Mouse (Mus musculus) heart, embryonic 13.5 days (tissue): ENCODE data around the gene Paqr7. TPM values are rescaled to one million over a fixed set of nuclear protein-coding genes. Genes with fewer than 3 reads are reported as not detected.
A peak's percentile ranks its signal among the peaks of the same experiment; 100 is the strongest.

Experiments used
- ATAC-seq: fragments of 200-750 bp; cut with Nextera tagmentation; 2 replicates; pipeline ENCODE4 v1.8.0; 2017; ENCODE audit warnings: moderate TSS enrichment; ENCODE audit not compliant: insufficient number of reproducible peaks, low FRiP score, low TSS enrichment; ENCODE audit errors: extremely low read depth
- H3K27ac ChIP-seq: fragments of 300-500 bp; sonication (generic); replicated peaks from 2 replicates; pipeline ENCODE4 v1.5.1; 2015; ENCODE audit warnings: moderate library complexity, mild to moderate bottlenecking, inconsistent platforms
- H3K27me3 ChIP-seq: fragments of 300-500 bp; sonication (generic); replicated peaks from 2 replicates; pipeline ENCODE4 v1.6.1; 2015; ENCODE audit warnings: mild to moderate bottlenecking, inconsistent platforms
- H3K36me3 ChIP-seq: fragments of 300-500 bp; sonication (generic); 2 replicates; pipeline ENCODE4 v1.6.1; 2015; ENCODE audit warnings: mild to moderate bottlenecking, inconsistent platforms
- H3K4me1 ChIP-seq: fragments of 300-500 bp; sonication (generic); 2 replicates; pipeline ENCODE4 v1.6.1; 2015; ENCODE audit warnings: inconsistent platforms
- H3K4me2 ChIP-seq: fragments of 300-500 bp; sonication (generic); 2 replicates; pipeline ENCODE4 v1.6.1; 2015; ENCODE audit warnings: inconsistent platforms, mild to moderate bottlenecking, moderate library complexity
- H3K4me3 ChIP-seq: fragments of 300-500 bp; sonication (generic); 2 replicates; pipeline ENCODE4 v1.5.1; 2015; ENCODE audit warnings: moderate library complexity, mild to moderate bottlenecking, inconsistent platforms
- H3K9ac ChIP-seq: fragments of 300-500 bp; sonication (generic); 2 replicates; pipeline ENCODE4 v1.6.1; 2015; ENCODE audit warnings: inconsistent platforms, mild to moderate bottlenecking, moderate library complexity
- H3K9me3 ChIP-seq: fragments of 300-500 bp; sonication (generic); 2 replicates; pipeline ENCODE4 v1.6.1; 2016; ENCODE audit warnings: inconsistent platforms
- WGBS: fragments of 180-500 bp; shearing (Covaris S2); methylation state at CpG from one replicate; pipeline ENCODE4 v1.1.7; 2015; ENCODE audit warnings: mixed read lengths; 5-methylcytosine and 5-hydroxymethylcytosine counted together
- polyA plus RNA-seq: library from polyadenylated mRNA; unstranded; fragments of >200 nt; fragmentation: Nextera tagmentation; extraction: Ambion mirVana; gene quantifications from 2 replicates; pipeline ENCODE4 v1.2.1, GENCODE M21; 2015

Paqr7 gene
- polyA plus RNA-seq, result 10.0 and 10.9 TPM in 2 replicates

GRCm38 (mm10) chr4:134496595-134497210 lies at the start of gene Paqr7:
Gene Paqr7 (plus strand): TSS chr4:134496697.
- peak; percentile 56 for ATAC-seq
- Histone ChIP-seq H3K9me3 (no peaks in the 10 kb centered on the region), H3K4me1 (peaks cover 48% of the 10 kb centered on the region), H3K9ac (peak within 1 kb of the TSS; percentile 84), H3K4me2 (peak within 1 kb of the TSS; percentile 97), H3K27me3 (no peaks in the 10 kb centered on the region), H3K36me3 (no peaks in the 10 kb centered on the region), H3K4me3 (peak within 1 kb of the TSS; percentile 68), H3K27ac (peak within 1 kb of the TSS; percentile 93)
- 2% methylated on average over 35 of the region's 35 CpGs for WGBS

DNA sequence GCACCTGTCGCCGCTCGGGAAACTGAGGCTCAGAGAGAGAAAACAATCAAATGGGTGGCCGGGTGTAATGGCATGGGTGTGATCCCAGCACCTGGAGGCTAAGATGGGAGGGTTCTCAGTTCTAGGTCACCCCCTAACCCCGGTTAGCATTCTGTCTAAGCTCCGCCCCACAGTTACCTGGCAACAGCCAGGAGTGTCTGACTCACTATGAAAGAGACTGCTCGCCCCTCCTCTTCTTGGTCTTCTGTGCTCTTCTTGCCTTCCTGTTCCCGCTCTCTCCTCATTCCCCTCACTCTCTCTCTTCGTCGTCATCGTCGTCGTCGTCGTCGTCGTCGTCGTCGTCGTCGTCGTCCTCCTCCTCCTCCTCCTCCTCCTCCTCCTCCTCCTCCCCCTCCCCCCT lies 48.5 kb upstream of the Paqr7 start:
- WGBS, result 50% methylated on average over 23 of the region's 23 CpGs
- Histone ChIP-seq H3K4me2 (no peak overlapping the region), H3K9ac (no peak overlapping the region), H3K9me3 (no peaks in the 10 kb centered on the region), H3K27me3 (peaks cover 44% of the 10 kb centered on the region), H3K4me3 (no peak overlapping the region), H3K36me3 (no peaks in the 10 kb centered on the region), H3K27ac (no peak overlapping the region), H3K4me1 (peaks cover 35% of the 10 kb centered on the region)
- ATAC-seq, result no peak

DNA sequence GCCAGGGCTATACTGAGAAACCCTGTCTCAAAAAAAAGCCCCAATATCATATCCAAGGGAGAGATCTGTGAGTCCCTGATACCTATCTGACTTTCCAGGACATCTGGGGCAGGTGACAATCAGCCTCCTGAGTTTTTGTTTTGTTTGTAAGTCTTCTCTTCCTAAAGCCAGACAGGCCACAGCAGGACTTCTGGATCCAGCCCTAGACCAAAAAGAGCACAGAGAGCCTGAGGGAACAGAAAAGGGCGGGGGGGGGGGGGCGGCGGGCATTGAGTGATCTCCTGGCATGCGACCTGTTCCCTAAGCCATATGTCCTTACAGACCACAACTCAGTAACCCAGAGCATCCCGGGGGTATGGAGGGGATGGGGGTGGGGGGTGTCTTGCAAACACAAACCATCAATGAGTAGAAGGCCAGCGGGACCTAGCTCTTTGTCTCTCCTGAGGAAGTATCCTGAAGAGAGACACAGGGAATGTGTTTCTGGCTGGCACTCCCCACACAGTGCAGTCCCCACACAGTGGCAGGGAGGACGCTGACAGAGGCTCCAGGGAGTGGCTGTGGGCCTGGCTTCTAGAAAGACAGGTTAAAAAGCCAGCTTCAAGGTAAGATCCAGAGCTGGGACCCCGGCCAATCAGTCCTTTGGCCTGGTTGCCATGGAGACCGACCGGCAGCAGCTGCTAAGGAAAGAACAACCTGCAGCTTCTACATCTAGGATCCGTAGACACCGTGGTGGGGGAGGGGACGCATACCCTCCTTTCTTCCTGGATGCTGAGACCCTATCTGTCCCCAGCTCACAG lies 46.7 kb upstream of the Paqr7 start:
- Histone ChIP-seq H3K36me3 (no peaks in the 10 kb centered on the region), H3K4me3 (no peak overlapping the region), H3K27ac (no peak overlapping the region), H3K9me3 (no peaks in the 10 kb centered on the region), H3K4me2 (no peak overlapping the region), H3K27me3 (peaks cover 61% of the 10 kb centered on the region), H3K9ac (no peak overlapping the region), H3K4me1 (peaks cover 33% of the 10 kb centered on the region)
- 41% methylated on average over 13 of the region's 13 CpGs for WGBS
- no peak for ATAC-seq

DNA sequence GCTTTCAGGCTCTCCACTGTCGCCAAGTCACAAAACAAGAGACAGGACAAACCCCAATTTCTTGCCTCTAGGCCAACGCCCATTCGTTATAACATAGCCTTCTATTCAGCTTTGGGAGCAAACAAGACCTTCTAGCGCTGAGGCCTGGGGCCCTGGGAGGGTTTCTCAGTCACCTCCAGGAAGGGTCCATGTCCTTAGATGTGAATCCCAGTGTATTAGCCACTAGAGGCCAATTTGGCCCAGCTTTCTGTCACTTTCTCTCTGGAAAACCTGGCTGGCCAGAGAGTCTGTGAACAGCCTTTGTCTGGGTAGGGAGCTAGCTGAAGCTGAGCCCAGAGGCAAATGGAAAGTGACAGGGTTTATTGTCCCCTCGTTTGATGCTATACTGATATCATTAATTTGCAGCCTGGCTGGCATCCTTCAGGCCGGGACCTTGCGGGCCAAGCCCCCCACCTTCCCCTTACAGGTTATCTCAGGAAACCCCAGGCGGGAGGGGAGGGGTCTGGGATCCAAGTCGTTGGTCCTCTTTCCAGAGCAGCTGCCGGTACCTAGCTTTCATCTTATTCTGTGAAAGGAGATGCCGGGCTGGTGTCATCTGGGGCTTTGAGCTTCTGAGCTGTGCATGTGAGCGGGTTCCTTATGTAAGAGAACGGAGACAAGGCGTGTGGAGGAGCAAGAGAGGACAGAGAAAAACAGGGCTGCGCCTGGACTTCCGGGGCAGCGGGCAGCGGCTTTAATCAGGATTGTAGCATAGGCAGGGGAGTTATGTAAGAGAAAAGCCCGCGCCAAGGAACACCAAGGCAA lies 45.9 kb upstream of the Paqr7 start:
- peak overlapping the region; percentile 60 for H3K9ac ChIP-seq
- H3K4me2 ChIP-seq, result peak overlapping the region; percentile 57
- H3K4me3 ChIP-seq, result peak overlapping the region; percentile 27
- H3K4me1 ChIP-seq, result peaks cover 34% of the 10 kb centered on the region
- H3K9me3 ChIP-seq, result no peaks in the 10 kb centered on the region
- H3K27ac ChIP-seq, result no peak overlapping the region
- 27% methylated on average over 20 of the region's 20 CpGs for whole genome bisulfite sequencing
- no peak for ATAC-seq
- peaks cover 66% of the 10 kb centered on the region for H3K27me3 ChIP-seq
- H3K36me3 ChIP-seq, result no peaks in the 10 kb centered on the region

DNA sequence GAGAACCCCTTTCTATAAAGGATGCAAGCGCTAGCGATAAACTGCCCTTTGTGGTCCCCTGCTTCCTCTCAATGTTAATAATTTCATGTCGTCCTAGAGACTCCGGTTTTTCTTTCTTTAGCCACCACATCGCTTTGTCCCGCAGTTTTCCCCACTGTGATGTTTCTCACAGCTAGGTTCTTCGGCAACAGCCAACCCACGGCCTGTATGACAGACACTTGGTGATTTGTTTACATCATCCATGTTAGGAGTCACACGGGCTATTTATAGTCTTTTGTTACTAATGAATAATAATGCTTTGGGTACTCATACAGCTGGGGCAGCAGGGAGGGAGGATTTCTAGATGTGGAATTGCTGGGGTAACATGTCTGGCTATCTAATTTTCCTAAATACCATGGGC lies 45.0 kb upstream of the Paqr7 start:
- Histone ChIP-seq H3K4me3 (no peak overlapping the region), H3K27ac (no peak overlapping the region), H3K9ac (no peak overlapping the region), H3K27me3 (peaks cover 66% of the 10 kb centered on the region), H3K36me3 (no peaks in the 10 kb centered on the region), H3K9me3 (no peaks in the 10 kb centered on the region), H3K4me1 (peaks cover 28% of the 10 kb centered on the region), H3K4me2 (no peak overlapping the region)
- ATAC-seq, result no peak
- 66% methylated on average over 9 of the region's 9 CpGs for WGBS

- peak overlapping the region; percentile 8 for H3K4me3 ChIP-seq
- ATAC-seq, result no peak
- H3K4me1 ChIP-seq, result peaks cover 28% of the 10 kb centered on the region
- H3K4me2 ChIP-seq, result peak overlapping the region; percentile 48
- no peaks in the 10 kb centered on the region for H3K36me3 ChIP-seq
- H3K27ac ChIP-seq, result no peak overlapping the region
- H3K9me3 ChIP-seq, result no peaks in the 10 kb centered on the region
- H3K9ac ChIP-seq, result 0 out of 2 replicates have a peak overlapping the region, but pooled peaks have one; percentile 19
- WGBS, result 31% methylated on average over 34 of the region's 34 CpGs
- H3K27me3 ChIP-seq, result peaks cover 55% of the 10 kb centered on the region
These were observed 42.7 kb upstream of the Paqr7 start for GRCm38 (mm10) chr4:134453619-134454400.

GRCm38 (mm10) chr4:134455310-134455709 lies 41.2 kb upstream of the Paqr7 start:
- no peak overlapping the region for H3K4me3 ChIP-seq
- H3K36me3 ChIP-seq, result no peaks in the 10 kb centered on the region
- H3K27ac ChIP-seq, result no peak overlapping the region
- peaks cover 26% of the 10 kb centered on the region for H3K4me1 ChIP-seq
- H3K4me2 ChIP-seq, result no peak overlapping the region; the same call in 1 of the 2 replicates
- H3K9me3 ChIP-seq, result no peaks in the 10 kb centered on the region
- ATAC-seq, result no peak
- peaks cover 45% of the 10 kb centered on the region for H3K27me3 ChIP-seq
- peak overlapping the region; percentile 40; the same call in 1 of the 2 replicates for H3K9ac ChIP-seq
- 25% methylated on average over 6 of the region's 6 CpGs for WGBS

DNA sequence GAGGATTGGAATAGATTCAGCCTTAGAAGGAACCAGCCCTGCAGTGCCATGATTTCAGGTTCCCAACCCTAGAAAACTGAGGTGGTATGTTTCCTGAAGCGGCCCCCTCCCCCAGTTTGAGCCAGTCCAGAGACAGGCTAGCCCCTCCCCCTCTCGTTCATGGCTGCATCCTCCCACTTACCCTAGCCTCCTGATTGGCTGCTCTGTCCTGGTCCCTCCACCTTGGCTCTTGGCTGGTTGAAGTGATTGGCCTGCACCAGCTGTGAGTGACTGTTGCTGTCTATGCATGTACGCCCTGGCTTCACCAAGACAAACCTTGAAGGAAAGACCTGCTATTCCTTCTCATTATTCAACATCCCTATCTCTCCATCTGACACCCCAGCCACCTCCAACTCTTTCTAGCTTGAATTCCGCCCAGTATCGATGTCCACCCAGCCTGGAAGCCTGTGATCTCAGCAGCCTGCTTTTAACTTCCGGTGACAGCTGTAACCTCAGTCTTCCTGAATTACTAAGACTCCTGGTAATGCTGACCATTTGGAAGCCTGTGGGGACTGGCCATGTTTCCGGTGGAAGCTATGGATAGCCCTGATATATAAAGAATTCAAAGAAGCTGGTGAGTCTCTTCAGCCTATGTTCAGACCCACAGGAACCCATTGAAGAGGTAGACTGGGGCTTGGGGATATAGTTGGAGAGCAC lies 39.2 kb upstream of the Paqr7 start:
- no peaks in the 10 kb centered on the region for H3K9me3 ChIP-seq
- ATAC-seq, result no peak
- no peaks in the 10 kb centered on the region for H3K36me3 ChIP-seq
- no peak overlapping the region for H3K4me3 ChIP-seq
- peaks cover 27% of the 10 kb centered on the region for H3K27me3 ChIP-seq
- H3K4me2 ChIP-seq, result no peak overlapping the region
- H3K4me1 ChIP-seq, result peaks cover 13% of the 10 kb centered on the region; the same call in 1 of the 2 replicates
- H3K9ac ChIP-seq, result no peak overlapping the region
- 44% methylated on average over 7 of the region's 7 CpGs for WGBS
- no peak overlapping the region for H3K27ac ChIP-seq

- WGBS, result 74% methylated on average over 5 of the region's 5 CpGs
- ATAC-seq, result no peak
- H3K27me3 ChIP-seq, result peaks cover 14% of the 10 kb centered on the region
These were observed 37.6 kb upstream of the Paqr7 start for GRCm38 (mm10) chr4:134458856-134459255.

DNA sequence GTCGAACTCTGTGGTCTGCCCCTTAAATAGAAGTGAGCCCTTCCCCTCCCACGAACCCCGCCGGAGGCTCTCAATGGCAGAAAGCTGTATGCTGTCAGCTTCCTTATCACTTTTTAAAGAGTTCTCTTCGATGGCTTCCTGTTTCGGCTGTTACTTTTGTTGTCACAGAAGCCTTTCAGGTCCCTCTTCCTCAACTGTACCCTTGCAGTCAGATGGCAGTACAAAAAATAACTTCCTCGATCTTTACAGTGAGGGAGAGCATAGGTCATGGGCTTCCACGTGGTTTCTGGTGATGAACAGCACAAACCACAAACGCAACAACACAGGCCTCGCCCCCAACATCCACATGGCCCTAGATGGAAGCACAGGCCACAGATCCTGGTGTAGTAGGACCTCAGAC lies 36.2 kb upstream of the Paqr7 start:
- 23% methylated on average over 10 of the region's 10 CpGs for WGBS
- no peaks in the 10 kb centered on the region; the same call in 1 of the 2 replicates for H3K27me3 ChIP-seq
- H3K9ac ChIP-seq, result no peak overlapping the region
- no peak overlapping the region for H3K27ac ChIP-seq
- H3K4me2 ChIP-seq, result no peak overlapping the region
- H3K36me3 ChIP-seq, result no peaks in the 10 kb centered on the region
- no peak for ATAC-seq
- H3K9me3 ChIP-seq, result no peaks in the 10 kb centered on the region
- peaks cover 6% of the 10 kb centered on the region; the same call in 1 of the 2 replicates for H3K4me1 ChIP-seq
- H3K4me3 ChIP-seq, result no peak overlapping the region

More at GRCm38 (mm10) chr4:134458856-134459255, 37.6 kb upstream of the Paqr7 start:
- H3K4me1 ChIP-seq, result peaks cover 9% of the 10 kb centered on the region; the same call in 1 of the 2 replicates
- no peaks in the 10 kb centered on the region for H3K9me3 ChIP-seq
- H3K4me2 ChIP-seq, result no peak overlapping the region
- no peaks in the 10 kb centered on the region for H3K36me3 ChIP-seq
- no peak overlapping the region for H3K9ac ChIP-seq
- no peak overlapping the region for H3K4me3 ChIP-seq
- H3K27ac ChIP-seq, result no peak overlapping the region
